Mouse (Mus musculus): ENCODE results near the gene Gxylt1. TPM values are rescaled to one million over a fixed set of nuclear protein-coding genes. Genes with fewer than 3 reads are reported as not detected.

Gene Gxylt1
- polyA plus RNA-seq, 1 experiment from 2014 or later: 4.4 TPM

GRCm38 (mm10) chr15:93273788-93274678 lies 946 bp downstream of the Gxylt1 start:
- WGBS: 41% methylated on average over 19 of the region's 19 CpGs
- peaks cover 32% of the 10 kb centered on the region for H3K4me1 ChIP-seq
- H3K36me3 ChIP-seq: no peaks in the 10 kb centered on the region
- H3K4me2 ChIP-seq: peak overlapping the region; percentile 82
- H3K27ac ChIP-seq (replicated peaks): peak overlapping the region; percentile 92
- no peaks in the 10 kb centered on the region for H3K9me3 ChIP-seq (replicated peaks)
- peak overlapping the region; percentile 75 for H3K4me3 ChIP-seq (replicated peaks)
- no peaks in the 10 kb centered on the region for H3K27me3 ChIP-seq (replicated peaks)
- peak overlapping the region; percentile 75 for H3K9ac ChIP-seq (replicated peaks)
- ATAC-seq (ENCODE audit: low FRiP score): no peak

GRCm38 (mm10) chr15:93272948-93273347 lies 2.0 kb downstream of the Gxylt1 start:
- peak overlapping the region; percentile 82; the same call in 1 of the 2 replicates for H3K4me2 ChIP-seq
- ATAC-seq (ENCODE audit: low FRiP score): no peak
- no peaks in the 10 kb centered on the region for H3K36me3 ChIP-seq

GRCm38 (mm10) chr15:93270289-93270855 lies 4.6 kb downstream of the Gxylt1 start:
- Histone ChIP-seq H3K9me3 (replicated peaks) (no peaks in the 10 kb centered on the region), H3K27me3 (replicated peaks) (no peaks in the 10 kb centered on the region), H3K9ac (replicated peaks) (no peak overlapping the region), H3K4me2 (no peak overlapping the region), H3K4me3 (replicated peaks) (no peak overlapping the region), H3K36me3 (no peaks in the 10 kb centered on the region), H3K27ac (replicated peaks) (no peak overlapping the region), H3K4me1 (peaks cover 19% of the 10 kb centered on the region)
- WGBS: 84% methylated on average over 9 of the region's 9 CpGs
- no peak for ATAC-seq (ENCODE audit: low FRiP score)

More at GRCm38 (mm10) chr15:93272948-93273347, 2.0 kb downstream of the Gxylt1 start:
- WGBS: 86% methylated on average over 9 of the region's 9 CpGs
- Histone ChIP-seq H3K9me3 (replicated peaks) (no peaks in the 10 kb centered on the region), H3K9ac (replicated peaks) (no peak overlapping the region), H3K27ac (replicated peaks) (no peak overlapping the region), H3K4me1 (peaks cover 32% of the 10 kb centered on the region), H3K27me3 (replicated peaks) (no peaks in the 10 kb centered on the region), H3K4me3 (replicated peaks) (no peak overlapping the region)

GRCm38 (mm10) chr15:93269572-93269971 lies 5.4 kb downstream of the Gxylt1 start:
- Histone ChIP-seq H3K36me3 (no peaks in the 10 kb centered on the region), H3K27ac (replicated peaks) (no peak overlapping the region), H3K9me3 (replicated peaks) (no peaks in the 10 kb centered on the region), H3K4me1 (peaks cover 19% of the 10 kb centered on the region), H3K4me2 (no peak overlapping the region), H3K9ac (replicated peaks) (no peak overlapping the region), H3K27me3 (replicated peaks) (no peaks in the 10 kb centered on the region), H3K4me3 (replicated peaks) (no peak overlapping the region)
- WGBS: 97% methylated on average over 7 of the region's 7 CpGs
- ATAC-seq (ENCODE audit: low FRiP score): no peak

- Histone ChIP-seq H3K9ac (replicated peaks) (no peak overlapping the region), H3K27ac (replicated peaks) (no peak overlapping the region), H3K27me3 (replicated peaks) (no peaks in the 10 kb centered on the region), H3K36me3 (no peaks in the 10 kb centered on the region), H3K9me3 (replicated peaks) (no peaks in the 10 kb centered on the region), H3K4me2 (no peak overlapping the region), H3K4me1 (peaks cover 8% of the 10 kb centered on the region), H3K4me3 (replicated peaks) (no peak overlapping the region)
- 98% methylated on average over 1 of the region's 1 CpGs for WGBS
- ATAC-seq (ENCODE audit: low FRiP score): no peak
These were observed 7.0 kb downstream of the Gxylt1 start for GRCm38 (mm10) chr15:93268001-93268400.

- no peaks in the 10 kb centered on the region for H3K9me3 ChIP-seq (replicated peaks)
- H3K4me1 ChIP-seq: peaks cover 2% of the 10 kb centered on the region
- H3K27ac ChIP-seq (replicated peaks): no peak overlapping the region
- H3K4me2 ChIP-seq: no peak overlapping the region
- no peak for ATAC-seq (ENCODE audit: low FRiP score)
- 90% methylated on average over 8 of the region's 8 CpGs for WGBS
- no peak overlapping the region for H3K9ac ChIP-seq (replicated peaks)
- H3K36me3 ChIP-seq: no peaks in the 10 kb centered on the region
- H3K4me3 ChIP-seq (replicated peaks): no peak overlapping the region
- H3K27me3 ChIP-seq (replicated peaks): no peaks in the 10 kb centered on the region
These were observed 7.5 kb downstream of the Gxylt1 start for GRCm38 (mm10) chr15:93267479-93267878.

- 73% methylated on average over 16 of the region's 16 CpGs for WGBS
- H3K9ac ChIP-seq (replicated peaks): no peak overlapping the region
- H3K4me2 ChIP-seq: no peak overlapping the region
- H3K27me3 ChIP-seq (replicated peaks): no peaks in the 10 kb centered on the region
- H3K4me1 ChIP-seq: no peaks in the 10 kb centered on the region
- no peaks in the 10 kb centered on the region for H3K9me3 ChIP-seq (replicated peaks)
- no peak overlapping the region for H3K27ac ChIP-seq (replicated peaks)
- no peaks in the 10 kb centered on the region for H3K36me3 ChIP-seq
- no peak overlapping the region for H3K4me3 ChIP-seq (replicated peaks)
- ATAC-seq (ENCODE audit: low FRiP score): no peak
These were observed 8.6 kb downstream of the Gxylt1 start for GRCm38 (mm10) chr15:93266361-93266760.

GRCm38 (mm10) chr15:93265728-93266127 lies 9.3 kb downstream of the Gxylt1 start:
- Histone ChIP-seq H3K27me3 (replicated peaks) (no peaks in the 10 kb centered on the region), H3K4me2 (no peak overlapping the region), H3K36me3 (no peaks in the 10 kb centered on the region), H3K4me3 (replicated peaks) (no peak overlapping the region), H3K9ac (replicated peaks) (no peak overlapping the region), H3K9me3 (replicated peaks) (no peaks in the 10 kb centered on the region), H3K4me1 (no peaks in the 10 kb centered on the region), H3K27ac (replicated peaks) (no peak overlapping the region)
- 45% methylated on average over 2 of the region's 2 CpGs for WGBS
- no peak for ATAC-seq (ENCODE audit: low FRiP score)

- WGBS: 88% methylated on average over 3 of the region's 3 CpGs
- no peaks in the 10 kb centered on the region for H3K4me1 ChIP-seq
- H3K9ac ChIP-seq (replicated peaks): no peak overlapping the region
- no peaks in the 10 kb centered on the region for H3K9me3 ChIP-seq (replicated peaks)
- no peak for ATAC-seq (ENCODE audit: low FRiP score)
- H3K27ac ChIP-seq (replicated peaks): no peak overlapping the region
- no peaks in the 10 kb centered on the region for H3K36me3 ChIP-seq
- no peak overlapping the region for H3K4me3 ChIP-seq (replicated peaks)
- H3K4me2 ChIP-seq: no peak overlapping the region
- no peaks in the 10 kb centered on the region for H3K27me3 ChIP-seq (replicated peaks)
These were observed 9.7 kb downstream of the Gxylt1 start for GRCm38 (mm10) chr15:93265231-93265630.

- H3K9me3 ChIP-seq (replicated peaks): no peaks in the 10 kb centered on the region
- no peak overlapping the region for H3K9ac ChIP-seq (replicated peaks)
- no peak overlapping the region for H3K4me3 ChIP-seq (replicated peaks)
- no peak overlapping the region for H3K27ac ChIP-seq (replicated peaks)
- ATAC-seq (ENCODE audit: low FRiP score): no peak
- no peaks in the 10 kb centered on the region for H3K4me1 ChIP-seq
- no peak overlapping the region for H3K4me2 ChIP-seq
- no peaks in the 10 kb centered on the region for H3K27me3 ChIP-seq (replicated peaks)
- WGBS: 88% methylated on average over 3 of the region's 3 CpGs
- H3K36me3 ChIP-seq: no peaks in the 10 kb centered on the region
These were observed 10.8 kb downstream of the Gxylt1 start for GRCm38 (mm10) chr15:93264221-93264620.

- 91% methylated on average over 7 of the region's 7 CpGs for WGBS
- no peaks in the 10 kb centered on the region for H3K9me3 ChIP-seq (replicated peaks)
These were observed 11.4 kb downstream of the Gxylt1 start for GRCm38 (mm10) chr15:93263566-93263965.

GRCm38 (mm10) chr15:93262818-93263217 lies 12.2 kb downstream of the Gxylt1 start:
- 73% methylated on average over 5 of the region's 5 CpGs for WGBS
- ATAC-seq (ENCODE audit: low FRiP score): no peak

More at GRCm38 (mm10) chr15:93263566-93263965, 11.4 kb downstream of the Gxylt1 start:
- H3K4me3 ChIP-seq (replicated peaks): no peak overlapping the region
- no peak overlapping the region for H3K27ac ChIP-seq (replicated peaks)
- no peak for ATAC-seq (ENCODE audit: low FRiP score)
- no peaks in the 10 kb centered on the region for H3K4me1 ChIP-seq
- H3K27me3 ChIP-seq (replicated peaks): no peaks in the 10 kb centered on the region
- no peak overlapping the region for H3K4me2 ChIP-seq
- H3K9ac ChIP-seq (replicated peaks): no peak overlapping the region
- 0 out of 2 replicates have a peak, but pooled peaks cover 2% of the 10 kb centered on the region for H3K36me3 ChIP-seq

More at GRCm38 (mm10) chr15:93262818-93263217, 12.2 kb downstream of the Gxylt1 start:
- no peak overlapping the region for H3K4me2 ChIP-seq
- no peaks in the 10 kb centered on the region for H3K4me1 ChIP-seq
- H3K27ac ChIP-seq (replicated peaks): no peak overlapping the region
- H3K9ac ChIP-seq (replicated peaks): no peak overlapping the region
- H3K36me3 ChIP-seq: 0 out of 2 replicates have a peak, but pooled peaks cover 10% of the 10 kb centered on the region
- no peaks in the 10 kb centered on the region for H3K9me3 ChIP-seq (replicated peaks)
- no peak overlapping the region for H3K4me3 ChIP-seq (replicated peaks)
- H3K27me3 ChIP-seq (replicated peaks): no peaks in the 10 kb centered on the region

Data from neural tube, embryonic 15.5 days (tissue).